Mouse (Mus musculus): Measurements from ENCODE around the gene Castor2.

Gene Castor2

DNA sequence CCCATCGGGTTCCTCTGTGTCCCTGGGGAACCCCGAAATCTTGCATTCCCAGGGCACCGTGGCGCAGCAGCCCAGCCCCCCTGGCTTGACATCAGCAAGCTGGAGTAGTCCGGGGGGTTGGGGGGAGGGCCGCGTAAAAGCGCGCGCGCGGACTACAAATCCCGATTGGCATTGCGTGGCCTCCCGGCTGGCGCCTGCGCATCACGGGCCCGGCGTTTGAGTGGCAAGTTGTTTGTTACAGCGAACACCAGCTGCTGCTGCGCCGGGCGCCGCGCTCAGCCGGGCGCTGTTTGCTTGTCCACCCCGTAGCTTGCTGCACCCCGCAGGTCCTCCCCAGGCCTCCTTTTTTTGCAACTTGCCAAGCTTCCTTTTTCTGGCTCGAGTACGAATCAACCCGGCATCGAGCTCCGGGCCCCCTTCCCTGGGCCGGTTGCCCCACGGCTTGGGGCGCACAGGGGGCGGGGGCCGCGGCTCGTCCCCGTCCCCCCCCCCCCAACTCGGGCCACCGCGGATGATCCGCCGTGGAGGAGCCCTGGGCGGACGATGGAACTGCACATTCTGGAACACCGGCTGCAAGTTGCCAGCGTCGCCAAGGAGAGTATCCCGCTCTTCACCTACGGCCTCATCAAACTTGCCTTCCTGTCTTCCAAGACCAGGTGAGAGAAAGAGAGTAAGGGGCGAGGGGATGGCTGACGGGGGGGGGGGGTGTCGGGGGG is at the start of gene Castor2:
TSS of gene Castor2 (plus strand) at position 216 of the 716 bp plus-strand sequence.
- peak; percentile 94 for DNase-seq (ENCODE audit: low read depth, low spot score)

DNA sequence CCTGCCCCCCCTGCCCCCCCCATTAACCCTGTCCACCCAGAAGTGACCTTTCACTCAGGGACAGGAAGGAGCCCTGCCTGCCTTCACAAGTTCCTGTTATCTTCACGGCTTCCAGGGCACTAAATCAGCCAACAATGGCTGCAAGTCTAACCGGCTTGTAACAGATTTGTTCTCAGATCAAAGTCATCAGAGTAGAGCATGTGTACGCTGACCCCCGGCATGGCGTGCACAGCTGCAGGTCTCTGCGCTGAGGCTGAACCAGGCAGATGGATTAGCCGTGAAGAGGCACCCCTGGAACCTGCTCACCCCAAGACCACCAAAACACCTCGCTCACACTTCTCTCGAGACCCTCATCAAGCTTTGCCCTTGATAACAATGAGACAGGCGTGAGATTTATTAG is 48.8 kb upstream of the Castor2 start:
- DNase-seq (ENCODE audit: low read depth, low spot score), result peak; percentile 64

DNA sequence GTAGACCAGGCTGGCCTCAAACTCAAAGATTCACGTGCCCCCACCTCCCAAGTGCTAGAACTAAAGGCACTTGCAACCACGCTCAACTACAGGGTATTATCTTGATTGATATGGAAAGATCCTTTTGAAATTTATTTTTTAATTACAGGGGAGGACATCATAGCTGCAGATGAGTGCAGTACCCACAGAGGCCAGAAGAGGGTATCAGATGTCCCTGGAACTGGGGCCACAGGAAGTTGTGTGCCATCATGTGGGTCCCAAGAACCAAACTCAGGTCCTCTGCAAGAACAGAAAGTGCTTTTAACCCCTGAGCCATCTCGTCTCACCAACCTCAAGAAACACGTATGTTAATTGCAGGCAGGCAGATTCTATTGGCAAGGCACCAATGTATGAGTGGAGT is 46.9 kb upstream of the Castor2 start:
- no peak for DNase-seq (ENCODE audit: low read depth, low spot score)

DNA sequence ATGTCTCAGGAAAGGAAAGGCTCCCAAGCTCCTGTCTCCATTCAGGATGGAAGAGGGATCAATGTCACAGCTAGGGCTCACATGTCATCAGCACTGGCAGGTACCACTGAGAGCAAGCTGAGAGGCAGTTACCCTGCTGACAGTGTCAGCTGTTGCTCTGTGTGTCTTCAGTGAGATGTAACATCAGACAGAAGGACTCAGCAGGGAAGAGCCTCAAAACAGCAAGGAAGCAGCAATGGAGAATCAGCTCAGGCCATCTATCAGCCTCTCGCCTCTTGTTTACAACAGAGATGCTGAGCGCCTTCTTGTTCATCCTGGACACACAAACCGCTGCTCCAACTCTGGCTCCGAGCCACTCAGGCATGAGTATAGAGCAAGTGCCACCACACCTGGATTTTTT is 45.0 kb upstream of the Castor2 start:
- no peak for DNase-seq (ENCODE audit: low read depth, low spot score)

DNA sequence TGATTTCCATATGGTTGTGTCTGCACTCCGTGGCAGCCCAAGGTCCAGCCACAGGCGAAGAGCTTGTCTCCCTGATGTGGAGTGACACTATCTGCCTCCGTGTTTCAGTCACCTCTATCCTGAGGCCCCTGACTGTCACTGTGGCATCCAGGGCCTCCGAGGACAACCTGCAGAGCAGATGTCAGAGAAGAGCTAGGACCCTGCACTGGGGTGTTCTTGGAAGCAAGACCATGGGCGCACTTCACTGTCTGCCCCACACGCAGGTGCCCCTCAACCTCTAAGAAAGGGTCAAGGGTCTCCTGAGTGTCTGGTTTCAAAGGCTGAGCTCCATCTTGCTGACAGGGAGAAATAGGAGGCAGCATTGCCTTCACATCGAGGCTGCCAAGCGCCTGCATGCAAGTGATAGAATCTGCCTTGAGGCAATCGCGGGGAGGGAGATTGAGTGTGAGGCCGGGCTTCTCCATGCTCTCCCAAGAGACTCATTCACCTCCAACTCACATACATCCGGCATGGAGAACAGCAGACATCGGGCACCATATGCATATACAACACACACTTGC is 40.6 kb upstream of the Castor2 start:
- DNase-seq (ENCODE audit: low read depth, low spot score), result peak; percentile 56

DNA sequence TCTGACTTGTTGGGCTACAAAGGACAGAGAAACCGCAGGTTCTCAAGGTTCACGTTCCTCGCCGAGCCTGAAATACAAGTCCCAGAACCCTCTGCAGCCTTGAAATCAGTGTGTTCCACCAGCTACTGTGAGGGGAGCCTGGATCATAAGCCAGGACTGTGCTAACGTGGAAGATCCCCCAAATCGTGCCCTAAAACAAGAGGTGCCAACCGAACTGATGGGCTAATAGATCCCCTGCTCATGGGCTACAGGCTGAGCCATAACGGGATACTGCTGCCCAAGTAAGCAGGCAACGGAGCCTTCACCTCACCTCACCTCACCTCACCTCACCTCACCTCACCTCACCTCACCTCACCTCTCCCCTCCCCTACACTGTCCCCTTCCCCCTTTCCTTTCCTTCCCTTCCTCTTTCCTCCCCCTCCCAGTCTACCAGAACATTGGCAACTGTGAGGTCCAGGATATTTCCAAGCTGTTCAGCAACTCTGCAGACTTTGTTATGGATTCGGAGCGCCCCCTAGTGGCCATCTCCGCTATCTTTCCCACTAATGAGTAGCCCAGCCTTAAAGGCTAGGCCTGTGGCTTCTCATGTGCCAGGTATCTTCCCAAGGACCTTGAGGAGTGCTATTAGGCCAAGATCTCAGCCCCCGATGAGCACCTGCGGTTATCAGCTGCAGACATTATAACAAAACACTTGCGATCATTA is 36.0 kb upstream of the Castor2 start:
- DNase-seq (ENCODE audit: low read depth, low spot score), result peak; percentile 86

DNA sequence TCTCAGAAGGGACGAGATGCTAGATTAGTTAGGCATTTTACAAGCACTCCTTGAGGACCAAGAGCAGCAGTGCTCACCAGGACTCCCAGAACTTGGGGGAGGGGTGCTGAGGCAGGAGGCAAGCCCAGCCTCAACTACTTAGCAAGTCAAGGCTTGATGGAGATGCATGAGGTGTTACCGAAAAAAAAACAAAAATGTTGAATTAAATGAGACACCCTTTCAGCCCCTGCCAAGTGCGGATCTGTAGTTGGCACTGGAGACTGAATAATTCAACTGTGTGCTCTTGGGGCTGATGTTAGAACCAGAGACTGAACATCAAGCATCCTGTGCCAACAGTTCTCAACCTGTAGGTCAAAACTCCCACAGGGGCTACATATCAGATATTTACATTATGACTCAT is 33.2 kb upstream of the Castor2 start:
- DNase-seq (ENCODE audit: low read depth, low spot score), result no peak

DNA sequence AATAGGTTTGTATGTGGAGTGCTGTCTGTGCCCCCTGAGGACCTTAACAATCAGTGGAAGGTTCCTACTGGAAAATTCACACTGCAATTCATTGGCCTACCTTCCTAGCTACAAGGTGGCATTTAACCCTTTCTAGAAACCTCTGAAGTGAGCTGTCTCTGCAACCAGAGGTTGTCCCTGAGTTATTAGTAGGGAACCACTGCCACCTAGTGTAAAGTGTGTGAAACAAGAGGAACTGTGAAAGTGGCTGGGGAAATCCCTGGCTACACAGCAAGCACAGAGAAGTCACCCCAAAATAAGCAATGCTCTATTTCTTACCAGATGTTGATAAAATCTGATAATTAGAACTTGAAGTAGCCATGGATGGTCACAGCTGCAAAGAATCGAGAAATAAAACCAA is 31.6 kb upstream of the Castor2 start:
- DNase-seq (ENCODE audit: low read depth, low spot score), result peak; percentile 30

DNA sequence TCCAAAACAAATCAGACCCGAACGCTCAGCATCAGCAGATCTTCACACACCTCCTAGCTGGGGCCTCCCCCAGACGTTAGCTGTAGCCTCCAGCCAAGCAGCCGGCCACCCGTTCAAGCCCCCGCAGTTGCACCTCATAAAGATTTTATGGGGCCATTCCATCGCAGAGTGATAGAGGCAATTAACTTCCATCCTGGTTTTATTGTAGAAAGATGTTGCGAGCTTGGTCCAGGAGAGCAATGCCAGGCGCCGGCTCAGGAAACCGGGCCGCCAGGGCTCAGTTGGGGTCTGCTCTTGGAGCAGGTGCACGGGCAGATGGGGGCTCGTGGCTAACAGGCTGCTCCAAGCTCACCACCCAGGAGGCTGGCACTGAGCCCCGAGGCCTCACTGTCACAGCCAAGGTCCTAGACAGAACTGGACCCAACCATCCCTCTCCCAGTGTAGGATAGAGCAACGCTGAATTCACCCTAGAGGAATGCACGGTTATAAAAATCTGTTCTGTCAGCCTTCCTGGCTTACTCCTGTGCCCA is 25.9 kb upstream of the Castor2 start:
- no peak for DNase-seq (ENCODE audit: low read depth, low spot score)

DNA sequence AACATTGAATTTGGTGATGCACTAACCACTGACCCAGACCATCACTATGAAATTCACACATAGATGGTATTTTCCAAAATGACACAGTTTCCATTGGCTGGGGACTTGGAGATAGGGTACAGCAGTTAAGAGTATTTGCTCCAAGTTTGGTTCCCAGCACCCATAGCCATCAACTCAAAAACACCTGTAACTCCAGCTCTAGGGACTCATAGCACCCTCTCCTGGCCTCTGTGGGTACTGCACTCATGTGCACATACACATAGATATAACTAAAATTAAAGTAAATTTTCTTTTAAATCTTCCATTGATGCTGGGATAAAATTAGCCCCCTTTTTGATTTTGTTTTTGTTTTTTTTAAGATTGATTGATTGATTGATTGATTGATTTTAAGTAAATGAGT is 25.1 kb upstream of the Castor2 start:
- no peak for DNase-seq (ENCODE audit: low read depth, low spot score)

DNA sequence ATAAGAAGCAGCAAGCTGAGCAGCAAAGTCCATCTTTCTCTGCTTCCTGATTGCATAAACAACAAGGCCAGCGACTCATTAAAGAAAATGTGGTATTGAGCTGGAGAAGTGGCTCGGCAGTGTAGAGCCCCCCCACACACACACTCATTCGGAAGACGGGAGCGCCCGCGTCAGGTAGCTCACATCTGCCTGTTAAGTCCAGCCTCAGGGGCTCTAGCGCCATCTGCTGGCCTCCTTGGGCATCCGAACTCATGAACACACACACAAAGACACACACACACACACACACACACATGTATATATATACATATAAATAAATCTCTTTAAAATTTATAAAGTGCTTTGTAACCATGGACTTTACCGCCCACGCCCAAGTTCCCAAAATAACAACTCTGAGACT is 23.3 kb upstream of the Castor2 start:
- no peak for DNase-seq (ENCODE audit: low read depth, low spot score)

DNA sequence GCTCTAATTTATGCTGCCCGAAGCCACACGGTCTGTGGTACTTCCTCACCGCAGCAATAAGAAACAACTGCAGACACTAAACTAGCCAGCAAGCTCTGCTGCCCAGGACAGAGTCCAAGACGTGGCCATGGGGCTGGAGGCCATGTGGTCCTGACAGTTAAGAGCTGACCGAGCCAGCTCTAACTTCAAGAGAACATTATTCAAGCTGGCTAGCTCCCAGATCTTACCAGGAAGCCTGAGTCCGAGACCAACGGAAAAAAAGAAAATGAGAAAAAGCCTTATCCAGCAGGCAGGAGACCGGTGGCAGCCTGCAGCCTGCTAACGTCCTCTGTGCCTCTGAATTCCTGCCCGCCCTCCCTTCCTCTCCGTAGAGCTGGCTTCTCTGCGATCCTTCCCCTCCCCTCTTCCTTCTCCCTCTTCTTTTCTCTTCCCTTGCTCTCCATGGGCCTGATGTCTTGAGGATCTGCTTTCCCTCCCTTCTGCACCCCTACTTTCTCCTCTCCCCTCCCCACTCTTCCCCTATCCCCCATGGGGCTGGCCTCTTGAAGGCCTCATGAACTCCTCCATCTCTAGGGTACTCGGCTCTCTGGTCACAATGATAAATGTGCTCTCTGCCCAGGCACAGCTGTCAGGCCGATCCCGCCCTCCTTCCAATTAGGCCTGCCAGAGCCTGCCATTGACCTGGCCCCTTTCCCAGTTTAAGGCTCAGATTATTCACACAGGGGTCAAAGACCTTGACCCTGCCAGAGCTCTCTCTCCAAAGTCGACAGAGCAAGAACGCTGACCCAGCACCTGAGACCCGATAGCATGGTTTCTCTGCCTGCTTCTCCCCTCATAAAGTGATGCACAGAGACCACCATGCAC is 18.6 kb upstream of the Castor2 start:
- peak; percentile 73 for DNase-seq (ENCODE audit: low read depth, low spot score)

DNA sequence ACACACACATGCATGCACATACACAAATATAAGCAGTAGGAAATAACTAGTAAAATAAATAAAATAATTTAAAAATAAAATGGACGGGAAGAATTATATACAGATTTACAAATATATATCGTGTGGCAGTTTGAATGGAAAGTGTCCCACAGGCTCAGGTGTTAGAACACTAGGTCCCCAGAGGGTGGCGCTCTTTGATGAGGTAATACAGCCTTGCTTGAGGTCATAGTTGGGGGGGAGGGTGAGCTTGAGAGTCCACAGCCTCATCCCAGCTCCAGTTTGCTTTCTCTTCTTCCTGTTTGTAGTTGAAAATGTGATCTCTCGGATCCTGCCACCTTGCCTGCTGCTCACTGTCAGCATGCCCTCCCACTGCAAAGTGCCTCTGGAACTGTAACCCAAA is 14.3 kb upstream of the Castor2 start:
- no peak for DNase-seq (ENCODE audit: low read depth, low spot score)

DNA sequence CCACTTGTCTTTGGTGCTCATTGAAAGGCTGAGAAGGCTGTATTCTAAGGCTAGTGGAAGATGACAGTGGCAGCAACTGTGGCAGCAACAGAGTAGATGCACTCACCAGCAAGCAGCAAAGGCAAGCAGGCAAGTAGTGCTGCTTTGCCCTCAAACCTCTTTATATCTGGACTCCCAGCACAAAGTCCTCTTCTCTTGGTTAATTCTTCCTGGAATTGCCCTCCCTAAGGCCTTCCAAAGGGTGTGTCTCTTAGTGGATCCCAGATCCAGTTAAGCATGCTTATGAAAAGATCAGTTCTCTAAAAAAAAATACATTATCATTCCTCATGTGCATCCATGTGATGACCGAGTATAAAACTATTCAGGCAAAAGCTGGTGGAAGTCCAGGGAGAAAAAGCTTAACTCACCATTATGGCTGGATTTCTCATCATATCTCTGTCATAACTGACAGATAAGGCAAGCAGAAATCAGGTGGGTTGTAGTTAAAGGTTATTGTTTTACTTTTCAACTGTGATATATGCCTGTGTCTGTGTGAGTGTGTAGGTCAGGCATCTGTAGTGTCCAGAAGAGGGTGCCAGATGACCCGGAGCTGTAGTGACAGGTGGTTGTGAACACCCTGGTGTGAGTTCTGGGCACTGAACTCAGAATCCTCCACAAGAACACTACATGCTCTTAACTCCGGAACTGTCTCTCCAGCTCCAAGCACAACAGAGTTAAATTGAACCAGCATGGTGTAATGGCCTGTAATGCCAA is 13.4 kb upstream of the Castor2 start:
- DNase-seq (ENCODE audit: low read depth, low spot score), result no peak

DNA sequence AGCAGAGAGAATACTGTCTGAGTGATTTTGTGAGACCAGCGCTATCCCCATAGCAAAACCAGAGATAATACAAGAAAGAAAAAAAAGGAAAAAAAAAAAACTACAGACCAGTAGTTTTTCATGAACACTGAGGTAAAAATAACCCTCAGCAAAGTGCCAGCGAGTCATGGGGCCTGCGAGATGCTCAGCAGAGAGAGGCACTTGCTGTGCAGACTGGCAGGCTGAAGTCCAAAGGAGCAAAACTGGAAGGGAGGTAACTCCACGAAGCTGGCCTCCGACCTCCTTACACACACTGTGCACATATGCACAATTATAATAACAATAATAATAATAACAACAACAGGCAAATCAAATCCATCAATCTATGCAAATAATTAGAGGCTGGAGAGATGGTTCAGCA is 12.3 kb upstream of the Castor2 start:
- no peak for DNase-seq (ENCODE audit: low read depth, low spot score)

DNA sequence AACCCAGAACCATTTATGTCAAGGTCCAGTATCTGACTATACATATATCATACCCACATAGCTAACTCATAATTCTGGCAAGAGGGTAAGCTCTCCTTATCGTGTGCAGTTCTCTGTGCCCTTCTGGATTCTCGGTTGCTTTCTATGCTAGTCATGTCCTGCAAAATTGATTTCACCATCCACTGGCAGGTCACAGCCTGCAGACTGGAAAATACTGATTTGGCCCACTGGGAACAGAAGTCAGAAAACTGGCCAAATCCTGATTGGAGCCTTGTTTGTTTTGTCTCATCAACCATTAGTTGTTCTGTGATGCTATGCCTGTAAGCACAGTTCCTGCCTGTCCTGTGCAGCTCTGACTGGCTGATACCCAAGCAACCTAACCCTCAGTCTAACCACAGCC is 3.7 kb upstream of the Castor2 start:
- no peak for DNase-seq (ENCODE audit: low read depth, low spot score)

DNA sequence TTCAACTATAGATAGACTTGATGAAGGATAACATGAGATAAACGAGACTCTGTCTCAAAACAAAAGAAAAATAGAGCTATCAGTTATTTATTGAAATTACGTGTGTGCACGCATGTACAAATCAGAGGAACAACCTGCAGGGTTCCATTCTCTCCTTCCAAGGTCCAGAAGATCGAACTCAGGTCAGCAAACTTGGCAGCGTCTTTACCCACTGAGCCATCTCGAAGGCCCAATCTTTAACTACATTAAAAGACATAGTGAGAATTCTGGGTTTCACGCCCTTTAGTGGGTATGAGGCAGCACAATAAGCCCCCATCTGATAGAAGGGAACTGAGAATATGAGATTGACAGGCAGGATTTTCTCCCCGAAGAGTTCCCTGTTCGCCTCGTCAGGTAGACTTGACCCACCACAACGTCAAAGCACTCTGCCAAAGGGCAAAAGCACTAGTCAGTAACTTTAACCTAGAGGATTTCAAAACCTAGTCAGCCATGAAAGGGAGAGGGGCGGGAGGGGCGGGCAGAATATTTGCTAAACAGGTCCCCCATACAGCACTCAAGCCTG is 1.1 kb upstream of the Castor2 start:
- DNase-seq (ENCODE audit: low read depth, low spot score), result no peak

DNA sequence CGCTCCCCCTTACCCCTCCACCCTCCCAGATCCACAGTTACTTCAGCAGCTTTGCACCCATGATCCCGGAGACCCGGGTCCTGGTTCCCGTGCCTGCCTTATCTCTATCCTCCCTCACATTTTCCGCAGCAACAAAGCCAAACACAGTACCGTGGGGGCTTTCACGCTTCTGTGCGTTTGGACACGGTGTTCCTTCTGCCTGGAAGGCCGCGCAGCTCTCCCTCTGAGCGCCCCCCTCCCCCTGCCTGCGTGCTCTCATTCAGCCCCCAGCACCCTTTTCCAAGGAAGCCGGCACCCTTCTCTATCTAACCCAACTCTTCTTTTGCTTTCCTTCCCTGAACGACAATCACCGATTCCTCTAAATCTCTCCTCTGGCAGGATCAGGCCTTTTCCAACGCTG is 535 bp upstream of the Castor2 start:
- peak; percentile 17 for DNase-seq (ENCODE audit: low read depth, low spot score)

DNA sequence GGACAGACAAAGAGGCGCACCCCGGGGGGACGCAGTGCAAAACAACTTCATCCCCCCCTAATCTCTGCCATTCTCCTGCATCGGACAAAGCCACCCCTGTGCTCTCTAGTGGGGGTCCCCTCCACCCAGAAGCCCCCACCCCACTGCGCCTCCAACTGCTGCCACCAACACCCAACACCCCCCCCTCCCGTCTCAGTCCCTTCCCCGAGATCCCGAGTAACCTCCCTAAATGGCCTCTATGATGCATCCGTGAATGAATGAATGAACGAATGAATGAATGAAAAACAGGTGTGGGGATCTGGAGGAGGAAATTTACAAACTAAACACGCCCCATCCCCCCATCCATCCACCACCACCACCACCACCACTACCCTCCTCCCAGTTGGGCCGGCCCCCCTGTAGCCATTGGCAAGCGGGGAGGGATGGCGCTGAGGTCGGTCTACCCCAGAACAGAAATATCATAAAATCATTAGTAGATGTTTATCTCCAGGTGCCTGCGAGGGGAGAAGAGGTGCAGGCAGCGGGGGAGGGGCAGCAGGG is 791 bp downstream of the Castor2 start:
- peak; percentile 31 for DNase-seq (ENCODE audit: low read depth, low spot score)

DNA sequence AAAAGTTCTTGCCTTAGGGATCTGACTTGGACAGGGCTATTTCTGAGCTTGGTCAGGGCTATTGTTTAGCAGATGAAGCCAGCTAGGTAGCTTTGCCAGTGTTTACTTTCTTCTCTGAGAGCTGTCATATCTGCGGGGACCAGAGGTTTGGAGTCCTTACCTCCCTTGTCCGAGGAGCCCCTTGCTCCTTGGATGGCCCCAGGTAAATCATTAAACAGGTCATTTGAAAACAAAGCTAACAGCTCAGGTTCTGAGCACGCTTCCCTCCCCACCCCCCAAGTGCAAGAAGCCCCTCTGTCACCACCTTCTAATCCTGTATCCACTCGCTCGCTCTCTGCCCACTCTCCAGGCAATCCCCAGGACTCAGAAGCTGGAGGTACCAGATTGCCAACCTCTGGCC is 1.8 kb downstream of the Castor2 start:
- no peak for DNase-seq (ENCODE audit: low read depth, low spot score)

DNA sequence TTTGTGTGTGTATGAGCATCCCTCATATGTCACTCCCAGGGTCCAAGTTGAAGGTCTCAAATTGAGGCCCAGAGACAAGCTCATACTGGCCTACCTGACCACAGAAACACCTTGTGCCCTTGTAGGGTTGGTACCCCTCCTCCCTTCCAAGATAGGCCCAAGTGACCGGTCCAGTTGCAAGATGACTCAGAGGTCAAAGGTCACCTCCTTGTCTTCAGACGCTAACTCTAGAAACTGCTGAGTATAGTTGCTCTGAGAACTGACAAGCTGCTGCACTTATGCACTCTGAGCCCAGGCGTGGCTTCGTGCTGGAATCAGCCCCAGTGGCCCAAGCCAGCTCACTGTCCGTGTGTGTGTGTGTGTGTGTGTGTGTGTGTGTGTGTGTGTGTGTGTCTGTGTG is 2.4 kb downstream of the Castor2 start:
- peak; percentile 26 for DNase-seq (ENCODE audit: low read depth, low spot score)
